Mouse (Mus musculus) cortical plate, adult 2 months (tissue): ENCODE results near the gene Slc12a3.

Experiments
- CTCF ChIP-seq: fragments of 200-500 bp; IDR thresholded peaks from 2 replicates; pipeline ENCODE4 v1.5.1; 2011; ENCODE audit warnings: mild to moderate bottlenecking, control low read depth, low read length; ENCODE audit not compliant: insufficient read depth; ENCODE audit errors: extremely low read depth
- POLR2A ChIP-seq: fragments of 200-500 bp; IDR thresholded peaks from 2 replicates; pipeline ENCODE4 v1.6.1; 2011; ENCODE audit warnings: mild to moderate bottlenecking, low read length, control low read depth; ENCODE audit not compliant: insufficient read depth; ENCODE audit errors: extremely low read depth

- no peak for TF ChIP-seq CTCF
- TF ChIP-seq POLR2A = no peak
Observed at GRCm38 (mm10) chr8:94390910-94391309, 61.9 kb downstream of the Slc12a3 start.
